Mouse (Mus musculus) limb, embryonic 14.5 days (tissue): ENCODE measurements around the gene Misp. TPM values are rescaled to one million over a fixed set of nuclear protein-coding genes. Genes with fewer than 3 reads are reported as not detected.
A peak's percentile ranks its signal among the peaks of the same experiment; 100 is the strongest.

Experiments used
- ATAC-seq: fragments of 200-750 bp; cut with Nextera tagmentation; 2 replicates; pipeline ENCODE4 v1.8.0; 2017; ENCODE audit warnings: low read depth, moderate number of reproducible peaks, moderate TSS enrichment; ENCODE audit not compliant: low FRiP score
- DNase-seq: peaks from one replicate; pipeline ENCODE4 v3.0.0-alpha.2; 2015; ENCODE audit warnings: low spot score
- H3K27ac ChIP-seq: fragments of 300-500 bp; sonication (generic); replicated peaks from 2 replicates; pipeline ENCODE4 v1.5.1; 2014; ENCODE audit warnings: low read depth, mild to moderate bottlenecking, low read length, moderate library complexity, mixed read lengths
- H3K27me3 ChIP-seq: fragments of 300-500 bp; sonication (generic); 2 replicates; pipeline ENCODE4 v1.6.1; 2014; ENCODE audit warnings: low read length, mixed read lengths; ENCODE audit not compliant: control insufficient read depth, insufficient read depth
- H3K36me3 ChIP-seq: fragments of 300-500 bp; sonication (generic); 2 replicates; pipeline ENCODE4 v1.6.1; 2014; ENCODE audit warnings: mild to moderate bottlenecking, low read length, moderate library complexity, mixed read lengths; ENCODE audit not compliant: control insufficient read depth, insufficient read depth
- H3K4me1 ChIP-seq: fragments of 300-500 bp; sonication (generic); 2 replicates; pipeline ENCODE4 v1.6.1; 2014; ENCODE audit warnings: antibody characterized with exemption, low read length, mixed read lengths; ENCODE audit not compliant: control insufficient read depth, insufficient read depth
- H3K4me2 ChIP-seq: fragments of 300-500 bp; sonication (generic); replicated peaks from 2 replicates; pipeline ENCODE4 v1.6.1; 2014; ENCODE audit warnings: low read depth, mild to moderate bottlenecking, low read length, moderate library complexity; ENCODE audit not compliant: severe bottlenecking
- H3K4me3 ChIP-seq: fragments of 300-500 bp; sonication (generic); replicated peaks from 2 replicates; pipeline ENCODE4 v1.5.1; 2014; ENCODE audit warnings: low read length
- H3K9ac ChIP-seq: fragments of 300-500 bp; sonication (generic); 2 replicates; pipeline ENCODE4 v1.6.1; 2014; ENCODE audit warnings: mild to moderate bottlenecking, low read depth, low read length, moderate library complexity; ENCODE audit not compliant: severe bottlenecking
- H3K9me3 ChIP-seq: fragments of 300-500 bp; sonication (generic); 2 replicates; pipeline ENCODE4 v1.6.1; 2016; ENCODE audit warnings: low read length; ENCODE audit not compliant: control insufficient read depth
- POLR2A ChIP-seq: fragments of 200-500 bp; IDR thresholded peaks from 2 replicates; pipeline ENCODE4 v1.8.0; 2012; ENCODE audit warnings: inconsistent platforms, mild to moderate bottlenecking, moderate library complexity, borderline replicate concordance; ENCODE audit not compliant: insufficient read depth, insufficient read length; ENCODE audit errors: extremely low read depth
- WGBS: fragments of 180-500 bp; shearing (Covaris S2); extraction: QIAGEN DNeasy Blood & Tissue Kit; methylation state at CpG from one replicate; pipeline ENCODE4 v1.1.7; 2014; 5-methylcytosine and 5-hydroxymethylcytosine counted together
- polyA plus RNA-seq, 2 experiments: library from polyadenylated mRNA; depleted of rRNA in 1 of 2; stranded (reverse) in 1 of 2; unstranded in 1 of 2; fragments of >200 nt; fragmentation: Nextera tagmentation in 1 of 2; extraction: Ambion mirVana in 1 of 2; gene quantifications; 2 replicates each; pipeline versions ENCODE4 v1.2.1 to v1.2.3; 2012 to 2014

Gene Misp
- polyA plus RNA-seq, 2 experiments = 0.41 to 0.54 TPM

DNA sequence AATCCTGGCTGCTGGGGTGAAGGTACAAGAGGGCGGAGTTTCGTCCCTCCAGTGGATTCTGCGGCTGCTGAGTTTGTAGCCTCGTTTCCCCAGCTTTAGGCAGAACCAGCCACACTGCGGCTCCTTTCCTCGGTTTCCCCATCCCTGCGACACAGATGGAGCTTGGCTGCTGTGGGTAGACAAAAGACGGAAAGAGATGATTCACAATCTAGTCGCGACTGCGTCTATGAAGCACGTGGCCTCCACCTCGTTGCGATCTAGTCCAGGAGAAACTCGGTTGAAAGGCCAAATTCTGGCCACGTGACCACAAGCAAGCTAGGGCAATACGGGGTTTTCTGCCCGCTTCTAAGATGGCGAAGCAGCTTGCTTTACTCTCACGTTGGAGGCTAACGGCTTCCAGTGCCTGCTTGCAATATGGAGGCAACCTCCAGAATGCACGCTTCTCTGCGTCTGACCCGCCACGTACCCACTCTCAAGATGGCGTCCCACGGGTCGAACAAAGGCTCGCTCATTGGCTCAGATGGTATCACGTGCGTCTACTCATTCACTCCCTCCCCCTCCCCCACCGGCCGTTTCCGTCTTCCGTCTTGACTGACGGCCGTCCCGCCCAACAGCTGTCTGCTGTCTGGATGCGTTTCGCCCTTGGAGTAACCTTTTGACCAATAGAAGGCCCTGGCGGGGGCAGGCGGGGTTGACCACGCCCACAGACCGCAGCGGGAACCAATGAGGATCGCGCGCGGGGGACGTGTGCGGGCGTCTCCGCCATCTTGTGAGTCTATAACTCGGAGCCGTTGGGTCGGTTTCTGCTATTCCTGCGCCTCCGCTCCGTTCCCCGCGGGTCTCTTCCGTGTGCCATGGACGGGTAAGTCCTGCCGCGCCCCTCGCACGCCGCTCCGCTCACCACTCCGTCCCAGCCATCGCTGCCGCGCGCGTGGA lies 33.3 kb downstream of the Misp start, which contains the start of gene Ptbp1:
Gene Ptbp1 (plus strand): TSS at position 568 of the 936 bp plus-strand sequence.
- Histone ChIP-seq H3K27ac (peak within 1 kb of the TSS; percentile 99), H3K27me3 (no peaks in the 10 kb centered on the region), H3K36me3 (peaks cover 35% of the 10 kb centered on the region), H3K4me1 (peaks cover 47% of the 10 kb centered on the region), H3K9ac (peak within 1 kb of the TSS; percentile 99), H3K9me3 (no peaks in the 10 kb centered on the region), H3K4me2 (peak within 1 kb of the TSS; percentile 98), H3K4me3 (peak within 1 kb of the TSS; percentile 99)
- ATAC-seq (peak; percentile 91), DNase-seq (peak; percentile 100)
- peak; percentile 91; the same call in 1 of the 2 replicates for TF ChIP-seq POLR2A
- under 1% methylated on average over 75 of the region's 75 CpGs for WGBS

DNA sequence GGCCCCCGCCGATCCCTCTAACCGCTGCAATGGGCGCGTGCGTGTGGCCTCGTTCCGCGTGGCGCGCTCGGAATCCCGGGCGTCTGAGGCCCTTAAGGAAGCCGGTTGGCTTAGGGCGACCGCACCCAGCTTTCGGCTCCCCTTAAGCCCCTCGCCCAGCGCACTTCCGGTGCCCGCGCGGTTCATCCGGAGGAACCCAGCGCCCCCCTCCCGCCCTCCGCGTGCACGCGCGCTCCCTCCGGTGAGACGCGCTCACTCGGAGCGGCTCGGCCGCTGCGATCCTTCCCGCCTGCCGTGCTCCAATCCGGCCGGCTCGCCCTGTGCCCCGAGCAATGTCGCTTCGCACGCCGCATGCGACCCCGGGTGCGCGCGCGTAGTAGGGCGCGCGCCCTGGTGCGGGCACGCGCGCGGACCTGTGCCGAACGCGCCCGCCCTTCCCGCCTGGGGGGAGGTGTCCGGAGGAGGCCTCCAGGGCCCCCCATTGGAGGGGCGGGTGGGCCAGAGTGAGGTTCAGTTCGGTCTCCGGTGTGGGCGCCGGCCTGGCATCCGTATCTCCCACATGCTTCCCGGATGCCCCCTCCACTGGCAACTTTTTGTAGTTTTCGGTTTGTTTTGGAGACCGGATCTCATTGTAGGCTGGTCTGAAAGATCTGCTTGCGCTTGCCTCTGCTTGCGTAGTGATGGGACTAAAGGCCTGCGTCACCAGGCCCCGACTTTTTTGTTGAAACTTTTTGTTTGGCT lies 34.2 kb downstream of the Misp start:
- DNase-seq (peak; percentile 79), ATAC-seq (peak; percentile 23)
- TF ChIP-seq POLR2A = 0 out of 2 replicates have a peak, but pooled peaks have one; percentile 5
- Histone ChIP-seq H3K27me3 (no peaks in the 10 kb centered on the region), H3K9ac (peak overlapping the region; percentile 99), H3K4me2 (peak overlapping the region; percentile 98), H3K27ac (peak overlapping the region; percentile 99), H3K4me1 (peaks cover 47% of the 10 kb centered on the region), H3K4me3 (peak overlapping the region; percentile 99), H3K9me3 (no peaks in the 10 kb centered on the region), H3K36me3 (peaks cover 43% of the 10 kb centered on the region)
- WGBS = 1% methylated on average over 60 of the region's 83 CpGs

DNA sequence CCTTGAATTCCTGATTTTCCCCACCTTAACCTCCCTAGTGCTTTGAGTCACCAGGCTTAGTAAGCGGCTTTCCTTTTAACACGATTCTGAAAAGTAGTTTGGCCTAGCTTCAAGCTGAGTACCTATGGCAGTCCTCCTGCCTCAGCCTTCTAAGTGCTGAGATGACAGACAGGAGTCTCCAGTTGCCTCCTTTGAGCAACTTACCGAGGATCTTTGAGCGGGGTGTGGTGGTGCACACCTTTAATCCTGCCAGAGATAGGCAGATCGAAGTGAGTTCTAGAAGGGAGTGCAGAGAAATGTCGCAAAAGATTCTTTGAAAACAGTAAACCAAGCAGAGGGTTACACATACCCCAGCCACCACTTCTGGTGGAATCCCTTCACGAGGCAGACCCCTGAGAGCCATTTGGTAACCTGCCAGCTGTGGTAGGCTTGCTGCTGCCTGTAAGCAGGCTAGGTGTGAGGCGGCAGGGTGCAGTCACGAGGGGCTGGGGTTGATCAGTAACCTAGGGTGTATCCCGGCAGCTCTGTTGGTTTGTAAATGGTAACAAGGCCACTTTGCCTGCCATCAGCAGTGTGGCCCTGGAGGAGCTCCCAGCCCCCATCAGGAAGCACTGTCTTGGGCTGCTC lies 34.9 kb downstream of the Misp start:
- TF ChIP-seq POLR2A = no peak
- Histone ChIP-seq H3K4me1 (peaks cover 47% of the 10 kb centered on the region), H3K27me3 (no peaks in the 10 kb centered on the region), H3K27ac (no peak overlapping the region; the same call in 1 of the 2 replicates), H3K9me3 (no peaks in the 10 kb centered on the region), H3K36me3 (peaks cover 50% of the 10 kb centered on the region), H3K4me3 (peak overlapping the region; percentile 99), H3K4me2 (peak overlapping the region; percentile 98), H3K9ac (peak overlapping the region; percentile 99)
- WGBS = 2% methylated on average over 10 of the region's 10 CpGs
- DNase-seq (peak; percentile 58), ATAC-seq (no peak)

DNA sequence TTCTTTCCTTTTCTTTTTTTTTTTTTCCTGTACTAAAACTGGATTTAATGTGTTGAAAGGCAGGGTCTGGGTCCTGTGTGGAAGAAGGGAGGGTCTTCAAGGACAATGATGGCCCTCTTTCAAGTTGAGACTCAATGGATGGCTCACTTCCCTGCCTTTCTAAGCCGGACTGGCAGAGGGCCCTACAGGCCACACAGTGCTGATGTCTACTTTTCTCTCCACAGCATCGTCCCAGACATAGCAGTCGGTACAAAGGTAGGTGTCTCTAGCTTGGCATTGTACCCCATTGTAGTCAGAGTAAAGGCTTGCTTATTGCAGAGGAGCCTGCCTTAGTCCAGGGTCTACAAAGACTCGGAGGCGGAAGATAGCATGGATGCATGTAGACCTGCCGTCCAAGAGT lies 35.5 kb downstream of the Misp start:
- WGBS = 36% methylated on average over 6 of the region's 6 CpGs
- ATAC-seq = no peak
- H3K4me3 ChIP-seq = peak overlapping the region; percentile 99
- peaks cover 46% of the 10 kb centered on the region for H3K4me1 ChIP-seq
- peaks cover 56% of the 10 kb centered on the region for H3K36me3 ChIP-seq
- no peak overlapping the region; the same call in 1 of the 2 replicates for H3K27ac ChIP-seq
- TF ChIP-seq POLR2A = no peak
- no peak for DNase-seq
- peak overlapping the region; percentile 99 for H3K9ac ChIP-seq
- H3K4me2 ChIP-seq = peak overlapping the region; percentile 98
- H3K9me3 ChIP-seq = no peaks in the 10 kb centered on the region
- H3K27me3 ChIP-seq = no peaks in the 10 kb centered on the region
